In the genomic region with DNA sequence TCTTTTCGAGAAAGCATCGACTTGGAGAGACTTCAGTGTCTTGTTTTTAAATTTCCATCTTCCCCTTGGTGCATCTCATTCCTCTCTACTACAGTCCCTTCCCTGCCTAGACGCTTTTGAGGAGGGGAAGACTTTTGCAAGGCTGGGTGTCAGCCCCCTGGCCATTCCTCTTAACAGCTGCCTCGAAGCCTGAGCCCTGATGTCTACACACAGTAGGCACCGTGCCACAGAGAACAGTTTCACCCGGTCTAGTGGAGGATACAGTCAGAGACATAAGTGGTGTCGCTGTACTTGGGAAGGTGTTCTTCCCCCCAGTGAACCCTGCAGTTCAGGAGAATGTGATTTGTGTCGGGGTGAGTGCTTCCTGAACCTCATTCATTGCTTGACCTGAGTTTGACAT, we compare ENCODE assay signal across 1 mouse cellular context.
TF ChIP-seq lines count a peak whose summit lies in the region.

No protein-coding gene starts in this region.

TF ChIP-seq in MEL, 35 proteins besides CTCF, POLR2A, EP300 and RAD21:
- no peak for TF ChIP-seq MAFK (IDR thresholded peaks at IDR 0.05; ENCODE audit: borderline replicate concordance, low read depth, low read length)
- TF ChIP-seq NELFE (IDR thresholded peaks at IDR 0.05; ENCODE audit: low read depth, low read length), result no peak
- no peak for TF ChIP-seq MAX (IDR thresholded peaks at IDR 0.05; ENCODE audit: low read length)
- no peak for TF ChIP-seq USF2 (IDR thresholded peaks at IDR 0.05; ENCODE audit: borderline replicate concordance in 1 of 2, insufficient read depth in 1 of 2, low read depth in 1 of 2, low read length in 2 of 2)
